Mouse (Mus musculus): ENCODE results near the gene Slc8a2.
A peak's percentile ranks its signal among the peaks of the same experiment; 100 is the strongest.

The Slc8a2 gene

GRCm38 (mm10) chr7:16129421-16129845, at the start of gene Slc8a2:
TSS of gene Slc8a2 (plus strand) at chr7:16129826.
- peak in 1 of 2 experiments; percentile 33 for DNase-seq (ENCODE audit: low spot score in 2 of 2)

GRCm38 (mm10) chr7:16079947-16080346, 49.7 kb upstream of the Slc8a2 start:
- no peak for DNase-seq (ENCODE audit: low spot score in 2 of 2)

- DNase-seq (ENCODE audit: low spot score in 2 of 2): no peak
Measured at GRCm38 (mm10) chr7:16080581-16080980, 49.0 kb upstream of the Slc8a2 start.

GRCm38 (mm10) chr7:16083361-16083760, 46.3 kb upstream of the Slc8a2 start:
- no peak for DNase-seq (ENCODE audit: low spot score in 2 of 2)

- no peak for DNase-seq (ENCODE audit: low spot score in 2 of 2)
Measured at GRCm38 (mm10) chr7:16087587-16087986, 42.0 kb upstream of the Slc8a2 start.

- DNase-seq (ENCODE audit: low spot score in 2 of 2): no peak
Measured at GRCm38 (mm10) chr7:16094592-16094991, 35.0 kb upstream of the Slc8a2 start.

GRCm38 (mm10) chr7:16098021-16099017, 31.3 kb upstream of the Slc8a2 start, which contains the start of gene Napa:
TSS of gene Napa (plus strand) at chr7:16098458.
- DNase-seq (ENCODE audit: low spot score in 2 of 2): peak; percentile 92 to 95

- DNase-seq (ENCODE audit: low spot score in 2 of 2): no peak
Measured at GRCm38 (mm10) chr7:16099901-16100300, 29.7 kb upstream of the Slc8a2 start.

- DNase-seq (ENCODE audit: low spot score in 2 of 2): no peak
Measured at GRCm38 (mm10) chr7:16101081-16101480, 28.5 kb upstream of the Slc8a2 start.

GRCm38 (mm10) chr7:16101726-16102475, 27.7 kb upstream of the Slc8a2 start:
- DNase-seq (ENCODE audit: low spot score in 2 of 2): no peak

GRCm38 (mm10) chr7:16102686-16103226, 26.9 kb upstream of the Slc8a2 start:
- no peak for DNase-seq (ENCODE audit: low spot score in 2 of 2)

- no peak for DNase-seq (ENCODE audit: low spot score in 2 of 2)
Measured at GRCm38 (mm10) chr7:16103760-16104159, 25.9 kb upstream of the Slc8a2 start.

GRCm38 (mm10) chr7:16104611-16105388, 24.8 kb upstream of the Slc8a2 start:
- no peak for DNase-seq (ENCODE audit: low spot score in 2 of 2)

- DNase-seq (ENCODE audit: low spot score in 2 of 2): no peak
Measured at GRCm38 (mm10) chr7:16108886-16109542, 20.6 kb upstream of the Slc8a2 start.

- no peak for DNase-seq (ENCODE audit: low spot score in 2 of 2)
Measured at GRCm38 (mm10) chr7:16110158-16110557, 19.5 kb upstream of the Slc8a2 start.

- no peak for DNase-seq (ENCODE audit: low spot score in 2 of 2)
Measured at GRCm38 (mm10) chr7:16111284-16112090, 18.1 kb upstream of the Slc8a2 start.

- DNase-seq (ENCODE audit: low spot score in 2 of 2): no peak
Measured at GRCm38 (mm10) chr7:16116418-16116817, 13.2 kb upstream of the Slc8a2 start.

GRCm38 (mm10) chr7:16117100-16117499, 12.5 kb upstream of the Slc8a2 start:
- DNase-seq (ENCODE audit: low spot score in 2 of 2): no peak

GRCm38 (mm10) chr7:16119569-16120261, 9.9 kb upstream of the Slc8a2 start, which contains the start of gene Kptn:
TSS of gene Kptn (plus strand) at chr7:16119895.
- peak; percentile 69 to 86 for DNase-seq (ENCODE audit: low spot score in 2 of 2)

All from spleen, postnatal 14 days (tissue).